Mouse (Mus musculus): ENCODE results near the gene Gdpgp1.

Gene Gdpgp1

GRCm38 (mm10) chr7:80205705-80206589 lies 26.7 kb upstream of the Gdpgp1 start:
- Histone ChIP-seq H3K27me3 (ENCODE audit: control insufficient read depth, insufficient read depth, low read length, poor library complexity, severe bottlenecking) (no peaks in the 10 kb centered on the region), H3K36me3 (ENCODE audit: control insufficient read depth, insufficient read depth, low read length, poor library complexity, severe bottlenecking) (no peaks in the 10 kb centered on the region)
- peak; percentile 55 for DNase-seq (ENCODE audit: low read depth, low spot score)

- no peak for DNase-seq (ENCODE audit: low read depth, low spot score)
- H3K27me3 ChIP-seq (ENCODE audit: control insufficient read depth, insufficient read depth, low read length, poor library complexity, severe bottlenecking), result no peaks in the 10 kb centered on the region
- H3K36me3 ChIP-seq (ENCODE audit: control insufficient read depth, insufficient read depth, low read length, poor library complexity, severe bottlenecking), result no peaks in the 10 kb centered on the region
Observed at GRCm38 (mm10) chr7:80207314-80207731, 25.3 kb upstream of the Gdpgp1 start.

GRCm38 (mm10) chr7:80208026-80208642 lies 24.5 kb upstream of the Gdpgp1 start:
- peaks cover 1% of the 10 kb centered on the region; the same call in 1 of the 2 replicates for H3K36me3 ChIP-seq (ENCODE audit: control insufficient read depth, insufficient read depth, low read length, poor library complexity, severe bottlenecking)
- H3K27me3 ChIP-seq (ENCODE audit: control insufficient read depth, insufficient read depth, low read length, poor library complexity, severe bottlenecking), result no peaks in the 10 kb centered on the region
- no peak for DNase-seq (ENCODE audit: low read depth, low spot score)

- no peak for DNase-seq (ENCODE audit: low read depth, low spot score)
- no peaks in the 10 kb centered on the region for H3K27me3 ChIP-seq (ENCODE audit: control insufficient read depth, insufficient read depth, low read length, poor library complexity, severe bottlenecking)
Observed at GRCm38 (mm10) chr7:80208738-80209430, 23.8 kb upstream of the Gdpgp1 start.

GRCm38 (mm10) chr7:80209669-80210068 lies 23.0 kb upstream of the Gdpgp1 start:
- DNase-seq (ENCODE audit: low read depth, low spot score), result peak; percentile 94
- H3K36me3 ChIP-seq (ENCODE audit: control insufficient read depth, insufficient read depth, low read length, poor library complexity, severe bottlenecking), result peaks cover 5% of the 10 kb centered on the region
- no peaks in the 10 kb centered on the region for H3K27me3 ChIP-seq (ENCODE audit: control insufficient read depth, insufficient read depth, low read length, poor library complexity, severe bottlenecking)

More at GRCm38 (mm10) chr7:80208738-80209430, 23.8 kb upstream of the Gdpgp1 start:
- peaks cover 5% of the 10 kb centered on the region for H3K36me3 ChIP-seq (ENCODE audit: control insufficient read depth, insufficient read depth, low read length, poor library complexity, severe bottlenecking)

GRCm38 (mm10) chr7:80210982-80211381 lies 21.7 kb upstream of the Gdpgp1 start:
- no peak for DNase-seq (ENCODE audit: low read depth, low spot score)
- peaks cover 5% of the 10 kb centered on the region for H3K36me3 ChIP-seq (ENCODE audit: control insufficient read depth, insufficient read depth, low read length, poor library complexity, severe bottlenecking)
- no peaks in the 10 kb centered on the region for H3K27me3 ChIP-seq (ENCODE audit: control insufficient read depth, insufficient read depth, low read length, poor library complexity, severe bottlenecking)

- no peak for DNase-seq (ENCODE audit: low read depth, low spot score)
- peaks cover 5% of the 10 kb centered on the region for H3K36me3 ChIP-seq (ENCODE audit: control insufficient read depth, insufficient read depth, low read length, poor library complexity, severe bottlenecking)
Observed at GRCm38 (mm10) chr7:80213604-80214003, 19.1 kb upstream of the Gdpgp1 start.

GRCm38 (mm10) chr7:80214459-80214858 lies 18.2 kb upstream of the Gdpgp1 start:
- DNase-seq (ENCODE audit: low read depth, low spot score), result peak; percentile 67
- no peaks in the 10 kb centered on the region for H3K27me3 ChIP-seq (ENCODE audit: control insufficient read depth, insufficient read depth, low read length, poor library complexity, severe bottlenecking)
- peaks cover 8% of the 10 kb centered on the region for H3K36me3 ChIP-seq (ENCODE audit: control insufficient read depth, insufficient read depth, low read length, poor library complexity, severe bottlenecking)

More at GRCm38 (mm10) chr7:80213604-80214003, 19.1 kb upstream of the Gdpgp1 start:
- H3K27me3 ChIP-seq (ENCODE audit: control insufficient read depth, insufficient read depth, low read length, poor library complexity, severe bottlenecking), result no peaks in the 10 kb centered on the region

- DNase-seq (ENCODE audit: low read depth, low spot score), result peak; percentile 88
- H3K27me3 ChIP-seq (ENCODE audit: control insufficient read depth, insufficient read depth, low read length, poor library complexity, severe bottlenecking), result no peaks in the 10 kb centered on the region
- H3K36me3 ChIP-seq (ENCODE audit: control insufficient read depth, insufficient read depth, low read length, poor library complexity, severe bottlenecking), result peaks cover 14% of the 10 kb centered on the region
Observed at GRCm38 (mm10) chr7:80215398-80215797, 17.3 kb upstream of the Gdpgp1 start.

GRCm38 (mm10) chr7:80216566-80216965 lies 16.1 kb upstream of the Gdpgp1 start:
- no peak for DNase-seq (ENCODE audit: low read depth, low spot score)

GRCm38 (mm10) chr7:80218666-80219065 lies 14.0 kb upstream of the Gdpgp1 start:
- no peak for DNase-seq (ENCODE audit: low read depth, low spot score)
- Histone ChIP-seq H3K27me3 (ENCODE audit: control insufficient read depth, insufficient read depth, low read length, poor library complexity, severe bottlenecking) (no peaks in the 10 kb centered on the region), H3K36me3 (ENCODE audit: control insufficient read depth, insufficient read depth, low read length, poor library complexity, severe bottlenecking) (peaks cover 26% of the 10 kb centered on the region)

More at GRCm38 (mm10) chr7:80216566-80216965, 16.1 kb upstream of the Gdpgp1 start:
- Histone ChIP-seq H3K36me3 (ENCODE audit: control insufficient read depth, insufficient read depth, low read length, poor library complexity, severe bottlenecking) (peaks cover 19% of the 10 kb centered on the region), H3K27me3 (ENCODE audit: control insufficient read depth, insufficient read depth, low read length, poor library complexity, severe bottlenecking) (no peaks in the 10 kb centered on the region)

- Histone ChIP-seq H3K36me3 (ENCODE audit: control insufficient read depth, insufficient read depth, low read length, poor library complexity, severe bottlenecking) (peaks cover 35% of the 10 kb centered on the region), H3K27me3 (ENCODE audit: control insufficient read depth, insufficient read depth, low read length, poor library complexity, severe bottlenecking) (no peaks in the 10 kb centered on the region)
- no peak for DNase-seq (ENCODE audit: low read depth, low spot score)
Observed at GRCm38 (mm10) chr7:80220237-80220797, 12.3 kb upstream of the Gdpgp1 start.

- peaks cover 40% of the 10 kb centered on the region for H3K36me3 ChIP-seq (ENCODE audit: control insufficient read depth, insufficient read depth, low read length, poor library complexity, severe bottlenecking)
- no peaks in the 10 kb centered on the region for H3K27me3 ChIP-seq (ENCODE audit: control insufficient read depth, insufficient read depth, low read length, poor library complexity, severe bottlenecking)
Observed at GRCm38 (mm10) chr7:80221179-80221750, 11.4 kb upstream of the Gdpgp1 start.

GRCm38 (mm10) chr7:80227065-80227464 lies 5.6 kb upstream of the Gdpgp1 start:
- Histone ChIP-seq H3K36me3 (ENCODE audit: control insufficient read depth, insufficient read depth, low read length, poor library complexity, severe bottlenecking) (peaks cover 26% of the 10 kb centered on the region), H3K27me3 (ENCODE audit: control insufficient read depth, insufficient read depth, low read length, poor library complexity, severe bottlenecking) (no peaks in the 10 kb centered on the region)
- DNase-seq (ENCODE audit: low read depth, low spot score), result no peak

More at GRCm38 (mm10) chr7:80221179-80221750, 11.4 kb upstream of the Gdpgp1 start:
- DNase-seq (ENCODE audit: low read depth, low spot score), result no peak
